Mouse (Mus musculus): Measurements from ENCODE around the gene Stard10.
A peak's percentile ranks its signal among the peaks of the same experiment; 100 is the strongest.

Gene Stard10

GRCm38 (mm10) chr7:101330841-101331173 is 13.9 kb downstream of the Stard10 start:
- no peak for DNase-seq (ENCODE audit: low spot score)

- no peak for DNase-seq (ENCODE audit: low spot score)
These were observed 15.4 kb downstream of the Stard10 start for GRCm38 (mm10) chr7:101332045-101332831.

GRCm38 (mm10) chr7:101335228-101335627 is 18.3 kb downstream of the Stard10 start:
- DNase-seq (ENCODE audit: low spot score): no peak

GRCm38 (mm10) chr7:101336686-101337085 is 19.8 kb downstream of the Stard10 start:
- no peak for DNase-seq (ENCODE audit: low spot score)

- DNase-seq (ENCODE audit: low spot score): no peak
These were observed 20.5 kb downstream of the Stard10 start for GRCm38 (mm10) chr7:101337401-101337800.

- DNase-seq (ENCODE audit: low spot score): no peak
These were observed 24.5 kb downstream of the Stard10 start for GRCm38 (mm10) chr7:101341405-101341804.

GRCm38 (mm10) chr7:101343135-101343534 is 26.2 kb downstream of the Stard10 start:
- DNase-seq (ENCODE audit: low spot score): no peak

- DNase-seq (ENCODE audit: low spot score): no peak
These were observed 28.0 kb downstream of the Stard10 start for GRCm38 (mm10) chr7:101344892-101345291.

GRCm38 (mm10) chr7:101346991-101347390 is 30.1 kb downstream of the Stard10 start:
- DNase-seq (ENCODE audit: low spot score): peak; percentile 15

GRCm38 (mm10) chr7:101347767-101348270 is 30.9 kb downstream of the Stard10 start, which contains the start of gene Arap1:
Arap1 (plus strand) TSS chr7:101348067.
- peak; percentile 29 for DNase-seq (ENCODE audit: low spot score)

- DNase-seq (ENCODE audit: low spot score): no peak
These were observed 31.4 kb downstream of the Stard10 start for GRCm38 (mm10) chr7:101348312-101348711.

GRCm38 (mm10) chr7:101349861-101350260 is 33.0 kb downstream of the Stard10 start:
- DNase-seq (ENCODE audit: low spot score): peak; percentile 15

- no peak for DNase-seq (ENCODE audit: low spot score)
These were observed 35.5 kb downstream of the Stard10 start for GRCm38 (mm10) chr7:101352404-101352803.

- DNase-seq (ENCODE audit: low spot score): peak; percentile 61
These were observed 37.5 kb downstream of the Stard10 start for GRCm38 (mm10) chr7:101354423-101354822.

GRCm38 (mm10) chr7:101355551-101356100 is 38.7 kb downstream of the Stard10 start:
- no peak for DNase-seq (ENCODE audit: low spot score)

- DNase-seq (ENCODE audit: low spot score): no peak
These were observed 40.0 kb downstream of the Stard10 start for GRCm38 (mm10) chr7:101356868-101357267.

GRCm38 (mm10) chr7:101360406-101360805 is 43.5 kb downstream of the Stard10 start:
- no peak for DNase-seq (ENCODE audit: low spot score)

- DNase-seq (ENCODE audit: low spot score): no peak
These were observed 44.1 kb downstream of the Stard10 start for GRCm38 (mm10) chr7:101361021-101361420.

GRCm38 (mm10) chr7:101361767-101362166 is 44.9 kb downstream of the Stard10 start:
- DNase-seq (ENCODE audit: low spot score): no peak

GRCm38 (mm10) chr7:101362791-101363191 is 45.9 kb downstream of the Stard10 start:
- DNase-seq (ENCODE audit: low spot score): no peak

GRCm38 (mm10) chr7:101363914-101364313 is 47.0 kb downstream of the Stard10 start:
- no peak for DNase-seq (ENCODE audit: low spot score)

- no peak for DNase-seq (ENCODE audit: low spot score)
These were observed 51.3 kb downstream of the Stard10 start for GRCm38 (mm10) chr7:101367901-101368852.

Data from adipocyte (in vitro differentiated cells).